Mouse (Mus musculus) liver, embryonic 14.5 days (tissue): Measurements from ENCODE around the gene Frmd5.

Experiments
- CTCF ChIP-seq: IDR thresholded peaks from 2 replicates; pipeline ENCODE4 v1.5.1; 2016; ENCODE audit warnings: antibody characterized with exemption, low read depth, control low read depth
- EP300 ChIP-seq: IDR thresholded peaks from 2 replicates; pipeline ENCODE4 v1.6.1; 2016; ENCODE audit warnings: antibody characterized with exemption, low read depth

DNA sequence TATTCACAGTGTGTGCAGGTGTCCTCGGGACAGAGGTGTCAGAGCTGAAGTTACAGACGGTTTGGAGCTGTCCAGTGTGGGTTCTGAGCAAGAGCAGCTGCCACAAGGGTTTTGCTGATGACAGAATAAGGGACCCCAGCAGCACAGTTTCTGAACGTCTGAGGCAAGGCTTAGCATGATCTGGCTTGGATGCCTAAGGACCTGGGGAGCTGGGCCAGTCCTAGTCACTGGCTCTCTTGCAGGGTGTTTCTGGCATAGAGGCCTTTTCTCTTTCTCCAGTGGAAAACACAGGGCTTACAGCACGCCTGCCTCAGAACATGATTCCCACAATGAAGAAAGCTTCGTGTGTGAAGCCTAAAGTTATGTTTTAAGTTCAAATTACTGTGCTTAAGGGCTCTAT, 222.2 kb downstream of the Frmd5 start:
- TF ChIP-seq CTCF, result no peak
- no peak for TF ChIP-seq EP300
